Mouse (Mus musculus) midbrain, postnatal 0 days (tissue): Measurements from ENCODE around the gene Oxct2a. TPM values are rescaled to one million over a fixed set of nuclear protein-coding genes. Genes with fewer than 3 reads are reported as not detected.
A peak's percentile ranks its signal among the peaks of the same experiment; 100 is the strongest.

Experiments used
- ATAC-seq: fragments of 200-750 bp; cut with Nextera tagmentation; 2 replicates; pipeline ENCODE4 v1.8.0; 2017; ENCODE audit warnings: moderate number of reproducible peaks, mild to moderate bottlenecking, moderate TSS enrichment, moderate library complexity; ENCODE audit not compliant: low FRiP score
- DNase-seq: peaks from one replicate; pipeline ENCODE4 v3.0.0-alpha.2; 2015; ENCODE audit warnings: low spot score
- H3K27ac ChIP-seq: fragments of 300-500 bp; sonication (generic); 2 replicates; pipeline ENCODE4 v1.5.1; 2014; ENCODE audit warnings: low read depth, mild to moderate bottlenecking, low read length, mixed read lengths
- H3K27me3 ChIP-seq: fragments of 300-500 bp; sonication (generic); 2 replicates; pipeline ENCODE4 v1.6.1; 2014; ENCODE audit warnings: low read length, control low read depth, mixed read lengths; ENCODE audit not compliant: insufficient read depth
- H3K36me3 ChIP-seq: fragments of 300-500 bp; sonication (generic); 2 replicates; pipeline ENCODE4 v1.6.1; 2014; ENCODE audit warnings: low read length, control low read depth, mixed read lengths; ENCODE audit not compliant: insufficient read depth
- H3K4me1 ChIP-seq: fragments of 300-500 bp; sonication (generic); 2 replicates; pipeline ENCODE4 v1.6.1; 2014; ENCODE audit warnings: mild to moderate bottlenecking, control low read depth, antibody characterized with exemption, low read length, mixed read lengths; ENCODE audit not compliant: insufficient read depth
- H3K4me2 ChIP-seq: fragments of 300-500 bp; sonication (generic); 2 replicates; pipeline ENCODE4 v1.6.1; 2014; ENCODE audit warnings: low read depth, mild to moderate bottlenecking, low read length, mixed read lengths; ENCODE audit not compliant: poor library complexity, severe bottlenecking
- H3K4me3 ChIP-seq: fragments of 300-500 bp; sonication (generic); 2 replicates; pipeline ENCODE4 v1.5.1; 2014; ENCODE audit warnings: low read depth, mild to moderate bottlenecking, low read length, moderate library complexity
- H3K9ac ChIP-seq: fragments of 300-500 bp; sonication (generic); replicated peaks from 2 replicates; pipeline ENCODE4 v1.6.1; 2014; ENCODE audit warnings: mild to moderate bottlenecking, low read length, moderate library complexity, mixed read lengths; ENCODE audit not compliant: poor library complexity, severe bottlenecking
- H3K9me3 ChIP-seq: fragments of 300-500 bp; sonication (generic); 2 replicates; pipeline ENCODE4 v1.6.1; 2016; ENCODE audit warnings: low read length, control low read depth
- CTCF ChIP-seq: IDR thresholded peaks from 2 replicates; pipeline ENCODE4 v1.5.1; 2016; ENCODE audit warnings: antibody characterized with exemption, mild to moderate bottlenecking
- WGBS: fragments of 180-500 bp; shearing (Covaris S2); extraction: QIAGEN DNeasy Blood & Tissue Kit; methylation state at CpG from one replicate; pipeline ENCODE4 v1.1.7; 2014; 5-methylcytosine and 5-hydroxymethylcytosine counted together
- polyA plus RNA-seq: library from polyadenylated mRNA; unstranded; fragments of >200 nt; fragmentation: Nextera tagmentation; extraction: Ambion mirVana; gene quantifications from 2 replicates; pipeline ENCODE4 v1.2.1, GENCODE M21; 2015
- total RNA-seq: library from RNA; depleted of rRNA; stranded (reverse); fragments of >200 nt; gene quantifications from 2 replicates; pipeline ENCODE4 v1.2.3, GENCODE M21; 2014

Gene Oxct2a
- total and polyA plus RNA-seq, 2 experiments from 2014 or later, result 0.21 TPM; not detected in 1

DNA sequence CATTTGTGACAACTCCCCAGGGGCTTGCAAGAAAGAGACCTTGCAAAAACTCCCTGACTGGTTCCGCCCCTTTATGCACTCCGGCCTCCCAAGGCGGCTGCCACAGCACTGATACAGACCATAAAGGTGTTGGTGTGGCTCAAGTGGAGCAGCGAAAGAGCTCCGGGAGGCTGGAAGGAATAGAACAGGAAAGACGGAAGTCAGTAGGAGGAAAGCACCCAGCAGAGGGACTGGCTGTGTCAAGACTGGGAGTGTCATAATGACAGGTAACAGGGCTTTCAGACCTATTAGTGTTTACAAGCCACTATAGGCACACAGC, 20.0 kb upstream of the Oxct2a start:
- no peak overlapping the region for H3K9ac ChIP-seq
- 9% methylated on average over 6 of the region's 6 CpGs for WGBS
- H3K27ac ChIP-seq, result no peak overlapping the region
- no peak for TF ChIP-seq CTCF
- DNase-seq, result no peak
- no peak for ATAC-seq
- peaks cover 32% of the 10 kb centered on the region; the same call in 1 of the 2 replicates for H3K27me3 ChIP-seq
- no peaks in the 10 kb centered on the region for H3K4me1 ChIP-seq
- 0 out of 2 replicates have a peak, but pooled peaks cover 2% of the 10 kb centered on the region for H3K36me3 ChIP-seq
- H3K9me3 ChIP-seq, result no peaks in the 10 kb centered on the region
- H3K4me3 ChIP-seq, result peak overlapping the region; percentile 37
- H3K4me2 ChIP-seq, result peak overlapping the region; percentile 62

DNA sequence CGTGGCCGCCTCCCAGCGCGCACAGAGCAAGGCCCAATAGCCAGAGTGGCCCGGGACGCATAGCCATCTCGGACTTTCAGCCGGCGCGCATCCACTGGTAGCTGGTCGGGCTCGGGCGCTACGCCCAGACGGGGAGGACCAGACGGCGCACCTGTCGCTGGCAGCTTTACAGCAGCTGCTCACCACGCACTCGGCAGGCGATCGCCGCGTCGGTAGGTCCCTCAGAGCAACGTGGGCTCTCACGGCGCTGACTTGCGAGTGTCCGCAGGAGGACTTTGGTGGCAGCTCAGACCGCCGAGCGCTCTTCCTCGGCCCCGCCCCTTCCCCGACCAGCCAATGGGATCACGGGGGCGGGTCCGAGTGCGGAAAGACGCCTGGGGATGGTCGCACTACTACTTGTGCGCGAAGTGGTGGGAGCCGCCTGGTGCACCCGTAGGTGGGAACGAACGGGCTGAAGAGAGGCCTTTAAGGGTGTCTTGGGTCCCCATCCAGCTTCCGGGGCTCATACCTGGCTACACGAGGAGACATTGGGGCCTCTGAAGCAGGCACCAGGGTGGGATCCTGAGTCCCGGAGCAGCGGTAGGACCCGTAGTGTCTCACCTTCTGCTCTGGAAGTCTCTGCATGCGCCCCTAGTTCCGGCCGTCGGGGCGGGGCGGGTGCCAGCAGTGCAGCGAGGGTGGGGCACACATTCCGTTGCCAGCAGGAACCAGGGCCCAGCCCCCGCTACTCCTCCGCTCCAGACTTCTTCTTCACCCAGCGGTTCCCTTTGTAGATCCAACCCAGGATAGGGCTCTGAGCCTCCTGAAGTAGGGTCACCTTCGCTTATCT, 19.4 kb upstream of the Oxct2a start, which contains the start of gene Bmp8a:
Gene Bmp8a, minus strand, starts transcription at position 611 of the 829 bp plus-strand sequence.
- H3K27ac ChIP-seq, result no peak within 1 kb of the TSS
- under 1% methylated on average over 55 of the region's 65 CpGs for WGBS
- H3K9ac ChIP-seq, result no peak within 1 kb of the TSS
- no peaks in the 10 kb centered on the region for H3K36me3 ChIP-seq
- peak; percentile 80 for ATAC-seq
- H3K4me3 ChIP-seq, result peak within 1 kb of the TSS; percentile 37
- DNase-seq, result peak; percentile 65
- H3K4me1 ChIP-seq, result no peaks in the 10 kb centered on the region
- H3K4me2 ChIP-seq, result peak within 1 kb of the TSS; percentile 62
- H3K27me3 ChIP-seq, result peaks cover 32% of the 10 kb centered on the region; the same call in 1 of the 2 replicates
- TF ChIP-seq CTCF, result no peak
- no peaks in the 10 kb centered on the region for H3K9me3 ChIP-seq

DNA sequence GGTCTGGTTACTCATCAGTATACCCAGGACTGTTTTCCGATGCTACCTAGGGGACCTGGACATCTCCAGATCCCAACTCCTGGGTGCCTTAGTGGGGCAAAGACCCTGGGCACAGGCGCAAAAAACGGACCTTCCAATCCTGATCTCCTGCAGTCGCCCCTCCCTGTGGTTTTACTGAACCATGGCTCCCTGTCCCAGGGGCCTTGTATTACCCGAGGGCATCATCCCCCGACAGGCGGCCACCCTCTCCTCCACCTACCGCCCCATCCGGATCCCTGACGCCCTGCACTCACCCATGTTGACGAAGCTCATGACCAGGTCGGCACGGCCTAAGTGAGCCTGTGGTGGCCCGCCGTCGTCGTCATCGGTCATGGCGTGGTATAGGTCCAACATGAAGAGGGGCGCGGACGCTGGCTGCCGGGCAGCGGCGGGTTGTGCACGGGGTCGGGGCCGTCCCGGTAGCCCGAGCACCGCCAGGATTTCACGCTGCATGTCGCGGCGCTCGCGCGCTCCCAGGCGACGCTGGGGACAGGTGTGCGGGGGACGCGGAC, 18.7 kb upstream of the Oxct2a start:
- peaks cover 32% of the 10 kb centered on the region; the same call in 1 of the 2 replicates for H3K27me3 ChIP-seq
- DNase-seq, result no peak
- H3K4me1 ChIP-seq, result no peaks in the 10 kb centered on the region
- H3K36me3 ChIP-seq, result no peaks in the 10 kb centered on the region
- no peak overlapping the region for H3K27ac ChIP-seq
- no peak for TF ChIP-seq CTCF
- peak; percentile 36 for ATAC-seq
- H3K9ac ChIP-seq, result no peak overlapping the region
- peak overlapping the region; percentile 62 for H3K4me2 ChIP-seq
- H3K9me3 ChIP-seq, result no peaks in the 10 kb centered on the region
- 3% methylated on average over 43 of the region's 43 CpGs for WGBS
- H3K4me3 ChIP-seq, result peak overlapping the region; percentile 37

DNA sequence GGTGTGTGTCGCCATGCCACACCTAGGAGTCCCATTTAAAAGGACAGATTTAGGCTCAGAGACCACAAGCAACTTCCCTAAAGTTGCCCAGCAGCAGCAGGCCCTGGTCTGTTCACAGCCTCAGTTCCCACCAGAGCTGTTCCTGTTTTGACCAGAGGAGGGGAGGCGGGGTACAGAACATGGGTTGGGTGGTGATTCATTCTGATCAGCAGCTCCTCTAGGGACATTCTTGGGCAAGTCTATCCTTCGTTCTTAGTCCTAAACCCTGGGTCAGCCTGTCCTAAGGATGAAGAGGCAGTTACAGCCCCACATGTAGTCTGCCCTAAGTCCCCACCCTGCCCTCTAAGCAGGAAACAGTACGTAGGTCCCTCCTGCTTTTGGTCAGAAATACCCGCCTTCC, 16.8 kb upstream of the Oxct2a start:
- 67% methylated on average over 5 of the region's 5 CpGs for WGBS
- Histone ChIP-seq H3K9ac (no peak overlapping the region), H3K4me1 (no peaks in the 10 kb centered on the region), H3K4me2 (no peak overlapping the region), H3K27ac (no peak overlapping the region), H3K9me3 (no peaks in the 10 kb centered on the region), H3K36me3 (no peaks in the 10 kb centered on the region), H3K27me3 (peaks cover 32% of the 10 kb centered on the region; the same call in 1 of the 2 replicates), H3K4me3 (no peak overlapping the region)
- DNase-seq, result no peak
- TF ChIP-seq CTCF, result no peak
- ATAC-seq, result no peak

DNA sequence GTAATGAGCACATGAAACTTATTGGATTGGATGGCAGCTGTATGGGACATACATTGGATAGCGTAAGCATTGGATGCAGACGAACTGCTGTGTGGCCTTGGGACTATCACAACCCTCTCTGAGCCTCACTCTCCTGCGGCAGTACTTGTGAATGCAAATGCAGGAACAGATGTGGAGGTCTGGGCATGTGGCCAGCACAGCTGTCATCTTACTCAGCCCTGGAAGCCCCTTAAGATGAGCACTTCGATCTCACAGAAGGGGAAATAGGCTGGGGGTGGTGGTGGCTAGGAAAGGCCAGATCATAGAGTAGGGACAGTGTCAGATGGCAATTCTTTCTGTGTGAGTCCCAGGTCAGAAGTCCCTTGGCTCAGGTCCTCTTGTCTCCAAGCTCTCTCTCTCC, 14.3 kb upstream of the Oxct2a start:
- no peaks in the 10 kb centered on the region for H3K4me1 ChIP-seq
- no peak overlapping the region for H3K27ac ChIP-seq
- DNase-seq (no peak), ATAC-seq (no peak)
- no peak overlapping the region for H3K4me2 ChIP-seq
- no peak for TF ChIP-seq CTCF
- H3K9ac ChIP-seq, result no peak overlapping the region
- no peaks in the 10 kb centered on the region for H3K9me3 ChIP-seq
- 71% methylated on average over 4 of the region's 4 CpGs for WGBS
- H3K27me3 ChIP-seq, result peaks cover 21% of the 10 kb centered on the region; the same call in 1 of the 2 replicates
- H3K36me3 ChIP-seq, result no peaks in the 10 kb centered on the region
- H3K4me3 ChIP-seq, result no peak overlapping the region
